Mouse (Mus musculus) hindbrain, embryonic 15.5 days (tissue): ENCODE data around the gene Sh3rf3. TPM values are rescaled to one million over a fixed set of nuclear protein-coding genes. Genes with fewer than 3 reads are reported as not detected.
A peak's percentile ranks its signal among the peaks of the same experiment; 100 is the strongest.

Experiments used
- ATAC-seq: fragments of 200-750 bp; cut with Nextera tagmentation; 2 replicates; pipeline ENCODE4 v1.8.0; 2017; ENCODE audit warnings: low read depth, moderate number of reproducible peaks, moderate TSS enrichment; ENCODE audit not compliant: low FRiP score
- H3K27ac ChIP-seq: fragments of 300-500 bp; sonication (generic); replicated peaks from 2 replicates; pipeline ENCODE4 v1.5.1; 2015; ENCODE audit warnings: mild to moderate bottlenecking, inconsistent platforms
- H3K27me3 ChIP-seq: fragments of 300-500 bp; sonication (generic); 2 replicates; pipeline ENCODE4 v1.6.1; 2015; ENCODE audit warnings: control low read depth, inconsistent platforms
- H3K36me3 ChIP-seq: fragments of 300-500 bp; sonication (generic); 2 replicates; pipeline ENCODE4 v1.6.1; 2015; ENCODE audit warnings: control low read depth, inconsistent platforms
- H3K4me1 ChIP-seq: fragments of 300-500 bp; sonication (generic); replicated peaks from 2 replicates; pipeline ENCODE4 v1.6.1; 2015; ENCODE audit warnings: control low read depth, inconsistent platforms
- H3K4me2 ChIP-seq: fragments of 300-500 bp; sonication (generic); 2 replicates; pipeline ENCODE4 v1.6.1; 2015; ENCODE audit warnings: moderate library complexity, mild to moderate bottlenecking, inconsistent platforms
- H3K4me3 ChIP-seq: fragments of 300-500 bp; sonication (generic); 2 replicates; pipeline ENCODE4 v1.5.1; 2015; ENCODE audit warnings: mild to moderate bottlenecking, inconsistent platforms
- H3K9ac ChIP-seq: fragments of 300-500 bp; sonication (generic); 2 replicates; pipeline ENCODE4 v1.6.1; 2015; ENCODE audit warnings: inconsistent platforms
- H3K9me3 ChIP-seq: fragments of 300-500 bp; sonication (generic); 2 replicates; pipeline ENCODE4 v1.6.1; 2016; ENCODE audit warnings: control low read depth, inconsistent platforms
- WGBS: fragments of 180-500 bp; shearing (Covaris S2); methylation state at CpG from one replicate; pipeline ENCODE4 v1.1.7; 2015; 5-methylcytosine and 5-hydroxymethylcytosine counted together
- polyA plus RNA-seq: library from polyadenylated mRNA; unstranded; fragments of >200 nt; fragmentation: Nextera tagmentation; extraction: Ambion mirVana; gene quantifications from 2 replicates; pipeline ENCODE4 v1.2.1, GENCODE M21; 2015

The Sh3rf3 gene
- polyA plus RNA-seq, 1 experiment from 2014 or later = 4.4 TPM

DNA sequence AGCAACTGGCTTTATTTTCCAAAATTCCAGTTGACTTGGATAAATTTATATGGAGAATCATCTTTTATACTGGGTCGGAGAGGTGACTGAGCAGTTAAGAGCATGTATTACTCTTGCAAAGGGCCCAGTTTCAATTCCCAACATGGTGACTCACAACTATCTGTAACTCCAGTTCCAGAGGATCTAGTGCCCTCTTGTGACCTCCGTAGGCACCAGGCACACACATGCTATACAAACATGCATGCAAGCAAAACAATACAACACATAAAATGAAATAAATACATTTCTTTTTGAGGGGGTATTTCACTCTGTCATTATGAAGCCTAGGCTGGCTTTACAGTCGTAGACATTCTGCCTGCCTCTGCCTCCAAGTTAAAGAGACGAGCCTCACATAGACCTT is 237.3 kb downstream of the Sh3rf3 start:
- WGBS = 84% methylated on average over 4 of the region's 4 CpGs
- ATAC-seq = no peak

GRCm38 (mm10) chr10:59056294-59056693 is 243.1 kb downstream of the Sh3rf3 start:
- Histone ChIP-seq H3K27ac (no peak overlapping the region; the same call in 1 of the 2 replicates), H3K4me3 (no peak overlapping the region), H3K27me3 (no peaks in the 10 kb centered on the region), H3K36me3 (no peaks in the 10 kb centered on the region), H3K4me2 (no peak overlapping the region), H3K9ac (no peak overlapping the region), H3K4me1 (no peaks in the 10 kb centered on the region), H3K9me3 (no peaks in the 10 kb centered on the region)
- ATAC-seq = no peak
- WGBS = 33% methylated on average over 6 of the region's 6 CpGs

More for the DNA sequence above, 237.3 kb downstream of the Sh3rf3 start:
- H3K27me3 ChIP-seq = no peaks in the 10 kb centered on the region
- H3K27ac ChIP-seq = no peak overlapping the region
- H3K4me3 ChIP-seq = no peak overlapping the region
- H3K4me2 ChIP-seq = no peak overlapping the region
- no peaks in the 10 kb centered on the region for H3K36me3 ChIP-seq
- H3K9me3 ChIP-seq = 0 out of 2 replicates have a peak, but pooled peaks cover 5% of the 10 kb centered on the region
- H3K9ac ChIP-seq = no peak overlapping the region
- no peaks in the 10 kb centered on the region for H3K4me1 ChIP-seq

- Histone ChIP-seq H3K4me1 (no peaks in the 10 kb centered on the region), H3K27me3 (no peaks in the 10 kb centered on the region), H3K4me2 (no peak overlapping the region), H3K4me3 (no peak overlapping the region), H3K36me3 (no peaks in the 10 kb centered on the region), H3K9ac (no peak overlapping the region), H3K27ac (no peak overlapping the region), H3K9me3 (no peaks in the 10 kb centered on the region)
- ATAC-seq = no peak
- 71% methylated on average over 6 of the region's 6 CpGs for WGBS
Measured at GRCm38 (mm10) chr10:59066804-59067203, 253.6 kb downstream of the Sh3rf3 start.

DNA sequence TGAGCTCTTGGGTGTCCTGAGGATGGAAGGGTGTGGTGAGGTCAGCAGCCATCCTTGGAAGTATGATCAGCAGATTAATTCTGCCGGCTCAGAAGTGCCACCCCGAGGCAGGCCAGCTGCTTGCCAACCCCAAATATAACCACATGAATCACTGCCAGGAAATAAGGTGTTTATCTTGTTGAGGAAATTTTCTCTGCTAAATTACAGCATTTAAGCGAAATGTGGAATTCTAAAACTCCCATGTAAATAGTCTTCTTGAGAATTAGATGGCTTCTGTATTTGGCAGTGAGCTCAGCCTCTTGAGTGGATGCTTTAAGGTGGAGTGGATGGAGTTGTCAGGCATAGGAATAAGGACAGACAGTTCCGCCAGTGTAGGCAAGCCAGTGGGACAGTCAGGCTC is 259.7 kb downstream of the Sh3rf3 start:
- H3K9me3 ChIP-seq = no peaks in the 10 kb centered on the region
- H3K4me3 ChIP-seq = no peak overlapping the region
- peaks cover 5% of the 10 kb centered on the region for H3K4me1 ChIP-seq
- ATAC-seq = no peak
- no peak overlapping the region for H3K4me2 ChIP-seq
- H3K36me3 ChIP-seq = no peaks in the 10 kb centered on the region
- H3K27me3 ChIP-seq = no peaks in the 10 kb centered on the region
- 80% methylated on average over 4 of the region's 4 CpGs for WGBS
- no peak overlapping the region for H3K9ac ChIP-seq
- H3K27ac ChIP-seq = no peak overlapping the region

DNA sequence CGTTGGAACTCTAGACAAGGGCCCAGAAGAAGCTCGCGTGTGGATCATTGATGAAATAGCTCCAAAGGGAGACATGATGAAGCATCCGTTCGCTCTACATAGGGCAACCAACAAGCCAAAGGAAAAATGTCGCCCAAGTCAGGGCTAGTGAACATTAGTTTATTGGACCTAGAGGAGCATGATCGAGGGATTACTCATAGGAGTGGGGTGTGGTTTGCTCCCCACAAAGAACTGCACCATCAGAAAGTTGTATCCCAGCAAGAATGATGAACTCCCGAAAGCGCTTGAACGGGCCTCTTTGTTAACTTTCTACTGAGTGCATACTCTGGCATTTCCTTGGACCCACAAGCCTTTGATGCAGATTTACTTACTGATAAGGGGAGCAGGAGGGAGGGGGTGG is 263.5 kb downstream of the Sh3rf3 start:
- Histone ChIP-seq H3K36me3 (no peaks in the 10 kb centered on the region), H3K4me3 (no peak overlapping the region), H3K27ac (no peak overlapping the region), H3K27me3 (no peaks in the 10 kb centered on the region), H3K9me3 (no peaks in the 10 kb centered on the region), H3K4me1 (peaks cover 14% of the 10 kb centered on the region), H3K9ac (no peak overlapping the region), H3K4me2 (no peak overlapping the region)
- WGBS = 90% methylated on average over 10 of the region's 10 CpGs
- no peak for ATAC-seq

DNA sequence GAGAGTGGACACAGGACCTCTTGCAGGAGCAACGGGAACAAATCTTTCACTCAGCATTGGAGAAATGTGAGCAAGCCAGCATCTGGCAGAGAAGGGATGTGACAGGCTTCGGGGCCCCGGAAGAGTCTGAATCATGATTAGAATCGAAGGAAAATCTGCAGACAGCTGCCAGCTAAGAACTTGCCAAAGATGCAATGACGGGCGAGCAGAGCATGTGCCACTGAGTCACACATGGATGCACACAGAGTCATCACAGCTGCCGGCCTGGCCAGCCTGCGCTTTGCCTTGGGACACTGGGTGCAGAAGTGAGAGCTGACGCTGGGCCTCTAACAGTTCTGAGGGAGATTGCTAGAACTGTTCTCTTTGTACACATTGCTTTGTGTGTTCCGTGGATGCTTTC is 264.8 kb downstream of the Sh3rf3 start:
- Histone ChIP-seq H3K27ac (no peak overlapping the region), H3K4me1 (peaks cover 14% of the 10 kb centered on the region), H3K9me3 (no peaks in the 10 kb centered on the region), H3K36me3 (no peaks in the 10 kb centered on the region), H3K27me3 (no peaks in the 10 kb centered on the region), H3K4me3 (no peak overlapping the region), H3K4me2 (no peak overlapping the region), H3K9ac (no peak overlapping the region)
- ATAC-seq = peak; percentile 63
- WGBS = 49% methylated on average over 10 of the region's 10 CpGs

DNA sequence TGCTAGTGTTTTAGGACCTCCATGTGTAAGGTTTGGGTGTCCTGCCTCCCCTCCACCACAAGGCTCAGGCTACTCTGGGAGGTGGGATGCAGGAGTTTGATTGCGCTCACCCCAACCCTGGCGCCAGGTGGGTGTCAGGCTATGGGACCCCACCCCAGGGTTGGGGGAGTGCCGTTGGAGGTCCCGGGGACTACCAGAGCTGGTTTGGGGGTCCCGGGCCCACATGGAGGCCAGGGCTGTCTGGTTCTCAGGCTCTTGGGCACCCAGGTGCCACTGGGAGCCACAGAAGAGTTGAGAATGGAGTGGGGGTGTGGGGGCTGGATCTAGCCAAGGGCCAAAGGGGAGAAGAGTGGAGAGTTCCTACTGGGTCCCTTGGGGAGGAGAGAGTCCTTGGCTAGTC is 272.4 kb downstream of the Sh3rf3 start:
- Histone ChIP-seq H3K27ac (no peak overlapping the region), H3K36me3 (no peaks in the 10 kb centered on the region), H3K4me1 (peaks cover 14% of the 10 kb centered on the region), H3K9me3 (no peaks in the 10 kb centered on the region), H3K4me2 (no peak overlapping the region), H3K27me3 (no peaks in the 10 kb centered on the region; the same call in 1 of the 2 replicates), H3K4me3 (no peak overlapping the region), H3K9ac (no peak overlapping the region)
- no peak for ATAC-seq
- 94% methylated on average over 5 of the region's 5 CpGs for WGBS

- H3K27ac ChIP-seq = no peak overlapping the region
- no peak overlapping the region for H3K9ac ChIP-seq
- ATAC-seq = no peak
- H3K9me3 ChIP-seq = no peaks in the 10 kb centered on the region
- no peaks in the 10 kb centered on the region for H3K36me3 ChIP-seq
- no peak overlapping the region for H3K4me3 ChIP-seq
- no peaks in the 10 kb centered on the region; the same call in 1 of the 2 replicates for H3K27me3 ChIP-seq
- H3K4me2 ChIP-seq = no peak overlapping the region
- WGBS = 93% methylated on average over 5 of the region's 5 CpGs
- peaks cover 22% of the 10 kb centered on the region for H3K4me1 ChIP-seq
Measured at GRCm38 (mm10) chr10:59086578-59086977, 273.4 kb downstream of the Sh3rf3 start.

- no peaks in the 10 kb centered on the region for H3K36me3 ChIP-seq
- H3K9ac ChIP-seq = no peak overlapping the region
- H3K4me3 ChIP-seq = no peak overlapping the region
- H3K4me2 ChIP-seq = peak overlapping the region; percentile 20
- ATAC-seq = peak; percentile 93
- no peaks in the 10 kb centered on the region for H3K9me3 ChIP-seq
- H3K27me3 ChIP-seq = no peaks in the 10 kb centered on the region; the same call in 1 of the 2 replicates
- 36% methylated on average over 14 of the region's 14 CpGs for WGBS
- peak overlapping the region; percentile 79 for H3K27ac ChIP-seq
- H3K4me1 ChIP-seq = peaks cover 48% of the 10 kb centered on the region
Measured at GRCm38 (mm10) chr10:59089861-59090621, 276.9 kb downstream of the Sh3rf3 start.

- Histone ChIP-seq H3K4me3 (no peak overlapping the region), H3K27ac (peak overlapping the region; percentile 79), H3K4me1 (peaks cover 48% of the 10 kb centered on the region), H3K27me3 (no peaks in the 10 kb centered on the region; the same call in 1 of the 2 replicates), H3K9me3 (no peaks in the 10 kb centered on the region), H3K36me3 (no peaks in the 10 kb centered on the region), H3K4me2 (peak overlapping the region; percentile 20), H3K9ac (no peak overlapping the region)
- peak; percentile 68 for ATAC-seq
- WGBS = 12% methylated on average over 7 of the region's 7 CpGs
Measured at GRCm38 (mm10) chr10:59090622-59090971, 277.4 kb downstream of the Sh3rf3 start.

DNA sequence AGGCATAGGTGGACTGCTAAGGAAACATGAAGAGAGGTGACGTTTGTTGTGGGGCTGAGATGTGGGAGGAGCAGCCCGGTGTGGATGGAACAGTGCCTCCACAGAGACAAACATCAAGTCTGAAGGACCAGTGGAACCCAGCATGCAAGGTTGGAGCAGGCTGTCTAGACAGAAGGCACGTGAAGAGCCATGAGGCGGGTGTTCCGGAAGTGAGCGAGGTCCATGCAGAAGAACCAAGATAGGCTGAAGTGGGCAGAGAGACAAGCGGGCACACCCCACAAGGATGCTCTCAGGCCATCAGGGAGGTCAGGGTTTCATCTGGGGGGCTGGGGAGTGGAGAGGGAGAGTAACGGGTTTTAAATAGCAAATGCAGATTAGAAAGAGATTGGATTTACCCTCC is 278.4 kb downstream of the Sh3rf3 start:
- 87% methylated on average over 8 of the region's 8 CpGs for WGBS
- no peaks in the 10 kb centered on the region for H3K36me3 ChIP-seq
- no peak for ATAC-seq

DNA sequence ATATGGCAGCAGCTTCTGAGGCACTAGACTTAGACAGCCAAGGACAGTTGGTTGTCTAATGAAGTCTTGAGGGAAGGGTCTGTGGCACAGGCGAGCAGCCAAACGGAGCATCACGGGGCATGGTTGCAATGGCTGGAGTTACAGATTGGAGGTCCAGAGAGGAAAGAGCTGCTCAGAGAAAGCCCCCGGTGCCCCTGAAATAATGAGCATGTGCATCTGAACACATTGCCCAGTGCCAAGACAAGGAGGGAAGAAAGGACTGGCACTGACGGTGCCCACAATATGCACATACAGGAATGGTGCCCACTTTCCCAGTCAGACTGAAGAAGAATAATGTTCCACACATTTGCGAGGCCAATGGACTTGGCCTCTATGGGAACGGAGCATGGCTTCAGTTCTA is 278.8 kb downstream of the Sh3rf3 start:
- WGBS = 58% methylated on average over 7 of the region's 7 CpGs

More for the DNA sequence above, 278.4 kb downstream of the Sh3rf3 start:
- Histone ChIP-seq H3K9me3 (no peaks in the 10 kb centered on the region), H3K27me3 (no peaks in the 10 kb centered on the region; the same call in 1 of the 2 replicates), H3K4me2 (no peak overlapping the region), H3K4me1 (peaks cover 48% of the 10 kb centered on the region), H3K9ac (no peak overlapping the region), H3K27ac (peak overlapping the region; percentile 79; the same call in 1 of the 2 replicates), H3K4me3 (no peak overlapping the region)

More for the DNA sequence above, 278.8 kb downstream of the Sh3rf3 start:
- Histone ChIP-seq H3K4me2 (no peak overlapping the region), H3K27me3 (no peaks in the 10 kb centered on the region; the same call in 1 of the 2 replicates), H3K4me1 (peaks cover 48% of the 10 kb centered on the region), H3K9me3 (no peaks in the 10 kb centered on the region), H3K27ac (0 out of 2 replicates have a peak overlapping the region, but pooled peaks have one; percentile 20), H3K9ac (no peak overlapping the region), H3K4me3 (no peak overlapping the region), H3K36me3 (no peaks in the 10 kb centered on the region)
- ATAC-seq = peak; percentile 32
